Mouse (Mus musculus) thymus, adult 18-20 months (tissue): ENCODE measurements around the gene Eif4e2.
A peak's percentile ranks its signal among the peaks of the same experiment; 100 is the strongest.

Experiments used
- DNase-seq, 2 experiments: peaks; one replicate each; pipeline ENCODE4 v3.0.0; 2022; ENCODE audit warnings: mixed read lengths in 2 of 2

Eif4e2 gene

GRCm38 (mm10) chr1:87203779-87204178 lies 9.9 kb upstream of the Eif4e2 start:
- no peak for DNase-seq

DNA sequence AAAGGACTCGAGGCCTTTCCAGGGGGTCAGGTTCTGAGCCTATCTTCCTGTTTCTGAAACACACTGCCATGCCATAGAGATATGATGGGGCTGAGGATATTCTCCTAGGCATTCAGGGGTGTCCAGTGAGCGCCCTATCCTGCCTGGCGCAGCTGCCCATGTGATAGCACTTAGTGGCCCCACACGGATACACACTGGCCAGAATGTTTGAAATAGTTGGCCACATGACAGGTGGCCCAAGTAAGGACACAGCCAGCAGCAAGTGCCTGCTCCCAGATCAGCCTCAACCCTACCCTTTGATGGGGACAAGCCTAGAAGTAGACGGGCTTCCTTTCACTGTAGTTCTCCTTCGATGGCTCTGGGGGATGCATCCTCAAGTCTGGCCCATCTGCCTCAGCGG lies 9.2 kb upstream of the Eif4e2 start, which contains the start of gene Chrng:
Chrng (plus strand) TSS at position 193 of the 400 bp plus-strand sequence.
- no peak for DNase-seq

DNA sequence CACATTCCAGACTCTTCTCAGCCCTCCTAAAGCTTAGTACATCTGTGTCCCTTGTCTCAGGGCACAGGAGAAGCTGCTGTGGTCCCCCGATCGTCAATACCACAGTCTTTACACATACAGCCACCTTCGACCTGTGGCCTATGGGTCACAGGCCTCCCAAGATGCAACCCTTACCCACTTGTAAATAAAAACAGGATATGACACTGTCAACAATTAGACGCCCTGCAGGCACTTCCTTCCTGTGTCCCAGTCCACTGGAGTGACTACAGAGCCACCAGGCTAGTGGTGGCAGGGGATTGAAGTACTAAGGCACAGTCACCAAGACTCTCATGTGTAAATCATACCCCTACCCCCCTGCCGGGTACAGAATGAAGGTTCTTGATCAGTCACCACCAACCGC lies 8.7 kb upstream of the Eif4e2 start:
- no peak for DNase-seq

DNA sequence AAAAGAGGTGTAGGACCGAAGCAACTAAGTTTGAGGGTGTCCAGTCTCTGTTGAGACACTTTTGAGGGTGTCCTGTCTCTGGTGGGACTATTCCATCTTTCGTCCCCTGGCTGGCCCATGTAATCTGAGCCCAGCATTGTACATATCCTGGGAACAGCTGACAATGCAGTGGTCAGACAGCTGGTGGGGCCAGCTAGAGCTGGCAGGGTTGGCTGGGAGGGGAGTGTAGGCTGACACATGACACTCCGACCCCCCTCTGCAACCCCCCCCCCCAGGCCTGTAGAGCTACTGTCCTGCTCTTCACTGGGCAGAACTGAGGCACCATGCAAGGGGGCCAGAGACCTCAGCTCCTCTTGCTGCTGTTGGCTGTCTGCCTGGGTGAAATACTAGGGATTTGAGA lies 8.2 kb upstream of the Eif4e2 start:
- no peak for DNase-seq

DNA sequence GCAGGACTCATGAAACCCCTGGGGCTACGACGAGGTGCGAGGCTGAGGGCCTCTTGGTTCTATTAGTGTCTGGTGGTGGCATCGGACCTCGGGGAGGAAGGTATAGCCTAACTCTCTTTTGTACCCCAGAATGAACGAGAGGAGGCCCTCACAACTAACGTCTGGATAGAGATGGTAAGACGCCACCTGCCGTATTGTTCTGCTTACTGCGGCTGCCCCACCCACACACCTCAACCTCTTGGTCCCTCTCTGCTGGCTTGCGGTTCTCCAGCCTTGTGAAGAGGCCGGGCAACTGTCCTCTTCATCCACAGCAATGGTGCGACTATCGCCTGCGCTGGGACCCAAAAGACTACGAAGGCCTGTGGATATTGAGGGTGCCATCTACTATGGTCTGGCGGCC lies 7.4 kb upstream of the Eif4e2 start:
- no peak for DNase-seq

- no peak for DNase-seq
Observed at GRCm38 (mm10) chr1:87211431-87211830, 2.3 kb upstream of the Eif4e2 start.

DNA sequence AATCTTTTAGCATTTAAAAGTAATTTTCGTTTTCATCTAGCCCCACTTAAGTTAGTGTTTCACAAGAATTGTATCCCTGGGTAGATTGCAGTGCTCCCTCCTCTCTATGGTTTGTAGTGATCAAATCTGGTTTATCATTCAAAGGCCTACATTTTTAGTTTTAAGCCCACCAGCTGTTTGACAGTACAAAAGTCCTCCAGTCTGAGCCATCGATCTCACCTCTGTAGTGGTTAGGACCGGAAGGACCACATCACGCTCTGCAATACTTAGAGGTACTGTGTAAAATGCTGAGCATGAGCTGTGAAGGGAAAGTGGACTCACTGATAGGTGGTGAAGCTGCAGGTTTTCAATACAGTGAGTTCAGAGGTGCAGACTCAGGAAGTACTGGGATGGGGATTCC lies 1.0 kb downstream of the Eif4e2 start:
- no peak for DNase-seq

DNA sequence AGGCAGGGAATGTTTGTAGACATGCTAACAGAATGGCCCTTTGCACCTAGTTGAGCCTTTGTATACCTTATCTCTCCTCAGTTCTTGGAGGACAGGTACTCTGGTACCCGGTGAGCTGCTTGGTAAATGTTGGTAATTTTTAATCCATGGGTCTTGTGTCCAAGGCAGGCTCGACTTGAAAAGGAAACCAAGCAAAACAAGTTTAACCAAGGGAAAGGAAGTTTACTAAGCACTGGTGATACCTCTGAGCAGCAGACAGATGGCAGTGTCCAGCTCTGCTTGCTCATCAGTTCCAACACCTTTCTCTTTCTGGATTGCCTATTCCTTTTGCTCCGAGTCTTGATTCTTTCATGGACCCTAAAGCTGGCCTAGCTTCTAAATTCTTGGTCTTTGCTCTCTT lies 4.2 kb downstream of the Eif4e2 start:
- DNase-seq, result no peak

- no peak for DNase-seq
Observed at GRCm38 (mm10) chr1:87225739-87226138, 12.0 kb downstream of the Eif4e2 start.

GRCm38 (mm10) chr1:87226409-87227159 lies 12.9 kb downstream of the Eif4e2 start:
- DNase-seq, result no peak

DNA sequence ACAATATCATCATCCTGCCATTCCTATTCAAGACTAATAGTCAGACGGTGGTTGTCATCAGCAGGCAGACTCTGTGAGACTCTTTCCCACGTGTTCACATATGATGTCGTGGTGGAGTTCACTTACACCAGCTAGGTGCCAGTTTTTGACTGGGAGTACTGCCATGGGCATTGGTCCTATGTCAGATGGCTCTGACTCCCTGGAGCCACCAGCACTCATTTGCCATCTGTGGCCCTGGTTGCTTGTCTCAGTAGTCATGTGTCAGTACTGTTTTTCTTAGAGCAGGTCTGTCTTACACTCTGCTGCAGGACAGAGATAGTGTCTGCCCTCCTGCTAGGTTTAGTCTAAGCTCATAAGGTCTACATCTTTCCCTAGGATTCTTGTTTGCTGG lies 13.4 kb downstream of the Eif4e2 start:
- DNase-seq, result no peak

DNA sequence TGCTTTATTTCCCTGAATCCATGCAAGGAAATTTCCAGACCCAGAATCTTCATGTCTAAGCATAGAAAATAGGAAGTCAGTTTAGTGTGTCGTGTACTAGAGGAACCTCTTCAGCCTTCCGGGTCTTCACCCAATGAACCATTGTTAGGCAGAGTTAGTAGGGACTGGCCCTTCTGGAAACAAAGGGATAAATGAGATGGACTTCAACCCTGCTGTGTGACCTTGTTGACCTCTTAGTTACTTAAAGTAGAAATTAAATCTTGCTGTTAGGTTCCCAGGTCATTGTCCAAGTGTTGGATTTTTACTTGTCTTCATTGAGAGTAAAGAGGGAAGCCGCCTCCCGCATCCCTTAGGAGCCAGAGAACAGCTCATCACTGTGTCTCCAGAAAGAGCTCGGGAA lies 16.9 kb downstream of the Eif4e2 start:
- DNase-seq, result no peak

GRCm38 (mm10) chr1:87232197-87232596 lies 18.5 kb downstream of the Eif4e2 start:
- no peak for DNase-seq

DNA sequence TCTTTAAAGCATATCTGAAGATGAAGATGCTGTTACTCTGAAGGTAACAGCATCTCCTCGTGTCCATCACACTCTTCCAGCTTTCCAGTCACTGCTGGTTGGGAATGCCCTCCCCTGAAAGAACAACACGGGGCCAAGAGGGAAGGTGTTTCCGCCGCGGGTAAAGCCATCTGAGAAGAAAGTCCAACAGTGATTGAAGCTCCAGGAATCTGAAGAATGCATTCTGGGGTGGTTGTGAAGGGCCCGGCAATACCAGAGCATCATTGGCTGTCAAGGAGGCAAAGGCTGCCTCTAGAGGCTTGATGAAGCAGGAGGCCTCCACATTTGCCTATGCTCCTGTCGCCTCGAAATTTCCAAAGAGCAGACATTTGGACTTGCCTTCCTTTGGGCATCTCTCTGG lies 25.3 kb downstream of the Eif4e2 start:
- DNase-seq, result no peak

- no peak for DNase-seq
Observed at GRCm38 (mm10) chr1:87243021-87243420, 29.3 kb downstream of the Eif4e2 start.

DNA sequence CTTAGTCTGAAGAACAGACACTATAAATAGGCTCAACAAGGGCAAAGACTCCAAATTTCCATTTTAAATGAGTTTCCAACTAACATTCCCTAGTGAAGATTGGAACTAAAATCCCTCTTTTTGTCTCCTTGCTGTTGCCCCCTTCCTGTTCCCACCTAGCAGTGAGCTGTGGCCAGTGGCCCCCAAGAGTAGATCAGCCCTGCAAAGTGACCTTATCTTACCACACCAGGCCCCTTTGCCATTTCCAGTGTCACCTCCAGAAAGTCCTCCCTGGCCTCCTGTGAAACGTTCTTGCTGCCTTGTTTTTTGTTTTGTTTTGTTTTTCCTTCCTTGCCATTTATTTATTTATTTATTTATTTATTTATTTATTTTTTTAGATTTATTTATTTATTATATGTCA lies 31.7 kb downstream of the Eif4e2 start:
- no peak for DNase-seq

DNA sequence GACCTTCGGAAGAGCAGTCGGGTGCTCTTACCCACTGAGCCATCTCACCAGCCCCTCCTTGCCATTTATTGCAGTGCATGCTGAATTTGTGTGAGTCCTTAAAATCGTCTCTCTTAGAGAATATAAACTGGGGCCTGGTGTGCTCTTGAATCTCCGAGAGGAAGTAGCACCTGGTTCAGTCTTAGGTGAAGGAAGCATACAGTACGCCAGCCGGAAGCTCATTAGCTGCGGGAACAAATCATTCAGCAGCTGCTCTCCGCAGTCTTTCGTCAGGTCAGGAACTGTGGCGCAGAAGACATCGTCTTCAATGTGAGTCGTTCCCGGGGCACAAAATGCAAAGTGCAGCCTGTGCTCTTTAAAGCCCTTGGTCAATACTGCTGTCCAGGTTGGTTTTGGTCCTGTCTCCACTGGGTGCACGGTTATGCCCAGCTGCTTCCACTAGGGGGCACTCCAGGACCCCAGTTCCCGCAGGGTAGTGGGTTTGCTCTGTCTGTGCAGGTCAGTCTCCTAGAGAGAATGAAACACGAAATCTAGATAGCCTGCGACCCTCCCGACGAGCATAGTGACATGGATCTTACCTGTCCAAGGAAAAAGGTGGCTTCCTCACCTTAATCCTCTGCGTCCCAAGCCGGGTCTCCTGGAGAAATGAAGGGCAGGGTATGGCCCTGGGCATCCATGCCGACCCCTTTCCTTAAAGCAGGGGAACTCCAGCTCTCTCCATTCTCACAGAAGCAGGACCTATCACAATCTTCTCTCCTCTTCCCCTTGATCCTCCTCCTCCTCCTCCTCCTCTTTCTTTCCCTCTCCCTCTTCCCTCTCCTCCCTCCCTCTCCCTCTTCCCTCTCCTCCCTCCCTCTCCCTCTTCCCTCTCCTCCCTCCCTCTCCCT lies 32.5 kb downstream of the Eif4e2 start:
- DNase-seq, result peak; percentile 41 to 42

DNA sequence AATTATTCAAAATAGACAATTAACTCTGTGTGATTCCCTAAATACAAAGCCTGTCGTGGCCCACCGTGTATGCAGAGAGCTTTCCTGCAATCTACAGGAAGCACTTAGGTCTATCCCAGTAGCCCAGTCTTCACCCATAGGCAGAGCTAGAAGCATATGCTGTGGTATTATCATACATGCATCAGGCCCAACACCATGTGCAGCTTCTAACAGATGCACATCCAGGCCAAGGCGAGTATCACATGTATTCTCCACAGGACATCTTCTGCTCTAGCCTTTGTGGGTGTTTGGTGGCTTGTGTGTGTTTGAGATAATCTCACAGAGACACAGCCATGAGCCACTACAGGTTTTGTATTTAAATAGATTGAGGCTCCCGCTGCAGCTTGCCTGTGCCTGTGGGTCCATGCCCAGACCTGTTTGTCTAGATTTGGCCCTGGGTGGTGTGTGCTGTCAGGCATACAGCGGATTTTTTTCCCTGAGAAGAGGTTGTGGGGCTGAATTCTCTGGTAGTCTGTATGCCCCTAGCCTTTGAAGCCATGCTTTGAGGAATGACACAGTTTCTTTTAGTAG lies 38.4 kb downstream of the Eif4e2 start:
- DNase-seq, result no peak

DNA sequence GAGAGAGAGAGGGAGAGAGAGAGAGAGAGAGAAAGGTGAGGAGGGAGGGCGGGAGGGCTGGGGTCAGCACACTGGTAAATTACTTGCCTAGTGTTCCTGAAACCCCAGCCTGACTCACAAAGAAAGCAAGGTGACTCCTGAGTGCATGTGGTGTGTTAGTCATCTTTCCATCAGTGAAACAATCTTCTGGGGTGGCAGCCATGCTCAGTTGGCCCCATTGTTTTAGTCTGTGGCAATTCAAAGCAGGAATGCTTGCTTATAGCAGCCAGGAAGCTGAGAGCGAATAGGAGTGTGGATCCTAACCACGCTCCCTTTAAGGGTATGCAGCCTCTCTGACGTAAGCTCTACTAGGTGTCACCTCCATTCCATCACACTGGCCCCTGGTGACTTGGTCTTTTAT lies 41.5 kb downstream of the Eif4e2 start:
- no peak for DNase-seq

DNA sequence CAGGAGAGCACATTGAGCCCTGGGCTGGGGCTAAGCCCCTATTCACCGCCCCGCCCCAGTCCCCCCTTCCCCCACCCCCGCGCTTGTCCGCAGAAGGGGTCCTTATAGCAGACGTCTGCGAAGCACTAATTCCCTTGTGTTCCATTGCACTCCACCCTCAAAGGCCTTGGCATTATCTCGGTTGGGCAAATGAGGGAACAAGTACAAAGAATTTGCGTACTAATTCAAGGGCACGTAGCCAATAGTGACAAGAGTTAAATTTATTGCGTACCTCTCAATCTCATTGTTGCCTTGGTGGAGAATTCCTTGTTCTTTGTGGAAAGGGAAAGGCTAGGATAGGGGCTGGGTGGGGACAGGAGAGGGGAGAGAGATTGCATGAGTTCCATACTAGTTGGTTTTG lies 44.0 kb downstream of the Eif4e2 start:
- no peak for DNase-seq

- no peak for DNase-seq
Observed at GRCm38 (mm10) chr1:87258484-87258883, 44.8 kb downstream of the Eif4e2 start.

GRCm38 (mm10) chr1:87259316-87259715 lies 45.6 kb downstream of the Eif4e2 start:
- no peak for DNase-seq

GRCm38 (mm10) chr1:87263257-87263656 lies 49.5 kb downstream of the Eif4e2 start:
- DNase-seq, result no peak

GRCm38 (mm10) chr1:87263796-87264133 lies 50.1 kb downstream of the Eif4e2 start:
- DNase-seq, result no peak
